Mouse (Mus musculus) forebrain, embryonic 13.5 days (tissue): ENCODE data around the gene Oprd1. TPM values are rescaled to one million over a fixed set of nuclear protein-coding genes. Genes with fewer than 3 reads are reported as not detected.

Experiments used
- ATAC-seq: fragments of 200-750 bp; cut with Nextera tagmentation; 2 replicates; pipeline ENCODE4 v1.8.0; 2017
- H3K27ac ChIP-seq: fragments of 300-500 bp; sonication (generic); 2 replicates; pipeline ENCODE4 v1.5.1; 2015; ENCODE audit warnings: inconsistent platforms, mild to moderate bottlenecking, moderate library complexity
- H3K27me3 ChIP-seq: fragments of 300-500 bp; sonication (generic); 2 replicates; pipeline ENCODE4 v1.6.1; 2015; ENCODE audit warnings: mild to moderate bottlenecking, inconsistent platforms
- H3K36me3 ChIP-seq: fragments of 300-500 bp; sonication (generic); 2 replicates; pipeline ENCODE4 v1.6.1; 2015; ENCODE audit warnings: mild to moderate bottlenecking, inconsistent platforms; ENCODE audit not compliant: poor library complexity, severe bottlenecking
- H3K4me1 ChIP-seq: fragments of 300-500 bp; sonication (generic); 2 replicates; pipeline ENCODE4 v1.6.1; 2015; ENCODE audit warnings: inconsistent platforms
- H3K4me2 ChIP-seq: fragments of 300-500 bp; sonication (generic); 2 replicates; pipeline ENCODE4 v1.6.1; 2015; ENCODE audit warnings: inconsistent platforms, mild to moderate bottlenecking, moderate library complexity
- H3K4me3 ChIP-seq: fragments of 300-500 bp; sonication (generic); 2 replicates; pipeline ENCODE4 v1.5.1; 2015; ENCODE audit warnings: mild to moderate bottlenecking, inconsistent platforms
- H3K9ac ChIP-seq: fragments of 300-500 bp; sonication (generic); 2 replicates; pipeline ENCODE4 v1.6.1; 2015; ENCODE audit warnings: mild to moderate bottlenecking, inconsistent platforms
- H3K9me3 ChIP-seq: fragments of 300-500 bp; sonication (generic); replicated peaks from 2 replicates; pipeline ENCODE4 v1.6.1; 2016; ENCODE audit warnings: inconsistent platforms
- WGBS: fragments of 180-500 bp; shearing (Covaris S2); methylation state at CpG from one replicate; pipeline ENCODE4 v1.1.7; 2015; 5-methylcytosine and 5-hydroxymethylcytosine counted together
- polyA plus RNA-seq: library from polyadenylated mRNA; unstranded; fragments of >200 nt; fragmentation: Nextera tagmentation; extraction: Ambion mirVana; gene quantifications from 2 replicates; pipeline ENCODE4 v1.2.1, GENCODE M21; 2015

The Oprd1 gene
- polyA plus RNA-seq, 1 experiment from 2014 or later: 0.12 TPM

DNA sequence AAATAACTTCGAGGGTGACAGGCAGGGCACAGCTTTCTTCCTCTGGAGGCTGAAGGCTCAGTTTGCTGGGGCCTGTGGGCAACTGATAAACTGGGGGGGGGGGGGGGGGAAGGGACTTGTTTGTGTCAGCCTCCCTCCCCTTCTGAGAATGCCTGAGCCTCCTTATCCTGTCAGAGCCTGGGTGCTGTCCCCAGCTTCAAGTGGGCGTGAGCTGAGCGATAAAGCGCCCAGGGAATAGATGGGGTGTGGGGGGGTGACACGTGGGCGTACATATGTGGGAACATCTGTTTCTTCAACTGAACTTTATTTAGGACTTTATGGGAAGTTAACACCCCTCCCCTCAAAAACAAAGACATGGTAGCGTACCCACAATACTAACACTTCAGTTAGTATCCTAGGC is 66.8 kb downstream of the Oprd1 start:
- 77% methylated on average over 7 of the region's 7 CpGs for WGBS
- H3K4me3 ChIP-seq: no peak overlapping the region
- ATAC-seq: no peak

GRCm38 (mm10) chr4:132076480-132077405 is 67.5 kb downstream of the Oprd1 start:
- H3K27ac ChIP-seq: no peak overlapping the region
- no peak overlapping the region for H3K4me3 ChIP-seq
- H3K9ac ChIP-seq: no peak overlapping the region
- no peaks in the 10 kb centered on the region for H3K9me3 ChIP-seq
- peaks cover 82% of the 10 kb centered on the region for H3K27me3 ChIP-seq
- H3K4me1 ChIP-seq: peaks cover 27% of the 10 kb centered on the region
- H3K4me2 ChIP-seq: no peak overlapping the region
- no peak for ATAC-seq
- WGBS: 26% methylated on average over 20 of the region's 20 CpGs
- no peaks in the 10 kb centered on the region for H3K36me3 ChIP-seq

More for the DNA sequence above, 66.8 kb downstream of the Oprd1 start:
- Histone ChIP-seq H3K9me3 (no peaks in the 10 kb centered on the region), H3K4me2 (no peak overlapping the region), H3K4me1 (peaks cover 27% of the 10 kb centered on the region), H3K9ac (no peak overlapping the region), H3K27me3 (peaks cover 75% of the 10 kb centered on the region), H3K36me3 (no peaks in the 10 kb centered on the region), H3K27ac (no peak overlapping the region)

- ATAC-seq: no peak
- no peaks in the 10 kb centered on the region for H3K36me3 ChIP-seq
- H3K4me1 ChIP-seq: peaks cover 27% of the 10 kb centered on the region
- H3K9ac ChIP-seq: no peak overlapping the region
- H3K9me3 ChIP-seq: no peaks in the 10 kb centered on the region
- H3K27ac ChIP-seq: no peak overlapping the region
- H3K27me3 ChIP-seq: peaks cover 84% of the 10 kb centered on the region
- H3K4me2 ChIP-seq: peak overlapping the region; percentile 97; the same call in 1 of the 2 replicates
- peak overlapping the region; percentile 53 for H3K4me3 ChIP-seq
- WGBS: 0% methylated on average over 1 of the region's 1 CpGs
Observed at GRCm38 (mm10) chr4:132075796-132076195, 68.5 kb downstream of the Oprd1 start.

DNA sequence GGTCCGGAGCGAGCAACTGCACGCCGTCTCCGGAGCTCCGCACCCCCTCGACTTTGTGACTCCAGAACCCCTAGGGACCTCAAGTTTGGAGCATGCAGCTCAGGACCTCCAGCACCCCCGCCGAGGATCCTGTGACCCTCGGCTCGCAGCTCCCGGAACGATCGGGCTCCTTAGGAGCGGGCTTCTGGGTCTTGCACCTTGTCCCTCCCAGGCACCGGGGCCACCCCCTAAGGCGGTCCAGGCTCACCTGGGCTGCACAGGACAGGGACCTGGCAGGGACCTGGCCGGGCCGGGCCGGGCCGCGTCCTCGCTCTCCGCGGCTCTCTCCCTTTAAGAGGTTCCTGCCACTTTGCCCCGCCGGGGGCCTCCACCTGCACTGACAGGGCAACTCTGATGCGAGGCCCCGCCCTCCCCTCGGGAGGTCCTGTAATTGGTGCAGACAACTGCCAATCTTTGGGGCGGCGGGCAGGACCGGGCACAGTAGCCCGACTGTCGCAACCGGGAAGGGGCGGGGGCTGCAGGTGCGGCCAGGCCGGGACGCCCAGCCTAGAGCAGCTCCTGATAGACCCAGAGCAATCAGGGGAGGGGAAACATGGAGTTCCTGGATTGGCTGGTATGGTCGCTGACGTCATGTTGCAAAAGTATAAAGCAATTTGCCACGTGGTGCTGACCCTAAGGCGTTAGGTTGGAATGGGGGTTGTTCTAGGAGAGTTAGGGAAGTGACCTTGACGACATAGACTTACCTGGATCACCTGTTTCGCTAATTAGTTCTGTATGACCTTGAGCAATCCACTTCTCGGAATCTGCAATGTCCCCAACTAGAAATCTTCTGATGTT is 69.1 kb downstream of the Oprd1 start, which contains the start of gene Epb41:
TSS of gene Epb41 (minus strand) at position 389 of the 837 bp plus-strand sequence.
- peak within 1 kb of the TSS; percentile 53 for H3K4me3 ChIP-seq
- 1% methylated on average over 46 of the region's 47 CpGs for WGBS
- peak within 1 kb of the TSS; percentile 68 for H3K9ac ChIP-seq
- H3K9me3 ChIP-seq: no peaks in the 10 kb centered on the region
- peak; percentile 91 for ATAC-seq
- peaks cover 27% of the 10 kb centered on the region for H3K4me1 ChIP-seq
- H3K27ac ChIP-seq: no peak within 1 kb of the TSS
- no peaks in the 10 kb centered on the region for H3K36me3 ChIP-seq
- H3K4me2 ChIP-seq: peak within 1 kb of the TSS; percentile 97
- H3K27me3 ChIP-seq: peaks cover 89% of the 10 kb centered on the region

GRCm38 (mm10) chr4:132074077-132074932 is 70.0 kb downstream of the Oprd1 start, which contains the start of gene Gm10300:
Gm10300 (plus strand) TSS chr4:132074697.
- H3K4me2 ChIP-seq: peak within 1 kb of the TSS; percentile 97
- H3K27me3 ChIP-seq: peaks cover 85% of the 10 kb centered on the region

GRCm38 (mm10) chr4:132072946-132073345 is 71.3 kb downstream of the Oprd1 start:
- no peak for ATAC-seq
- H3K9me3 ChIP-seq: no peaks in the 10 kb centered on the region
- H3K9ac ChIP-seq: no peak overlapping the region
- H3K27ac ChIP-seq: no peak overlapping the region
- no peak overlapping the region for H3K4me3 ChIP-seq
- peaks cover 27% of the 10 kb centered on the region for H3K4me1 ChIP-seq
- no peak overlapping the region for H3K4me2 ChIP-seq
- no peaks in the 10 kb centered on the region for H3K36me3 ChIP-seq
- H3K27me3 ChIP-seq: peaks cover 77% of the 10 kb centered on the region
- WGBS: 55% methylated on average over 6 of the region's 6 CpGs

More at GRCm38 (mm10) chr4:132074077-132074932, 70.0 kb downstream of the Oprd1 start, which contains the start of gene Gm10300:
- Histone ChIP-seq H3K36me3 (no peaks in the 10 kb centered on the region), H3K27ac (no peak within 1 kb of the TSS), H3K4me1 (peaks cover 27% of the 10 kb centered on the region), H3K9me3 (no peaks in the 10 kb centered on the region), H3K9ac (peak within 1 kb of the TSS; percentile 68), H3K4me3 (peak within 1 kb of the TSS; percentile 53)
- WGBS: under 1% methylated on average over 42 of the region's 42 CpGs
- ATAC-seq: peak; percentile 22; the same call in 1 of the 2 replicates

DNA sequence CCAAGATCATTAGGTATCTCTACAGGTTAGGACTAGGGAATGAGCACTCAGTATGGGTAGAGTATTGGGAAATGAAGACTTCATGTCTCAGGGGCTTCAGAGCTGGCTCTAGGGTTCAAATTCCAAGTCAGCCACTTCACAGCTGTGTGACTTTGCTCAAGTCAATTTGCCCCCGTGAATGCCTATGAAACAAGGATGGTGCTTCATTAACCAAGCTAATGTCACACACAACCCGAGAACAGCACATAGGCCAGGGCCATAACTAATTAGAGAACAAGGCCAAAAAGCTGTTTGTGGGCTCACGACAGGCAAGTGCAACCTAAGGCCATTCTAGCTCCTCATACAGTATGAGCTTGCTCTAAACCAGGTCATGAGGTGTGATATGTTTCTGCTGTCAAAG is 72.1 kb downstream of the Oprd1 start:
- no peak overlapping the region for H3K27ac ChIP-seq
- H3K9me3 ChIP-seq: no peaks in the 10 kb centered on the region
- no peak overlapping the region for H3K4me3 ChIP-seq
- ATAC-seq: no peak
- H3K4me2 ChIP-seq: no peak overlapping the region
- no peaks in the 10 kb centered on the region for H3K36me3 ChIP-seq
- H3K9ac ChIP-seq: no peak overlapping the region
- peaks cover 27% of the 10 kb centered on the region for H3K4me1 ChIP-seq
- H3K27me3 ChIP-seq: peaks cover 76% of the 10 kb centered on the region
- 80% methylated on average over 3 of the region's 3 CpGs for WGBS

- 96% methylated on average over 2 of the region's 2 CpGs for WGBS
- H3K27me3 ChIP-seq: peaks cover 74% of the 10 kb centered on the region
Observed at GRCm38 (mm10) chr4:132071674-132072073, 72.6 kb downstream of the Oprd1 start.

GRCm38 (mm10) chr4:132067938-132068235 is 76.4 kb downstream of the Oprd1 start:
- 75% methylated on average over 2 of the region's 2 CpGs for WGBS
- Histone ChIP-seq H3K4me3 (no peak overlapping the region), H3K27me3 (peaks cover 48% of the 10 kb centered on the region), H3K4me1 (peaks cover 9% of the 10 kb centered on the region; the same call in 1 of the 2 replicates), H3K27ac (no peak overlapping the region), H3K9ac (no peak overlapping the region), H3K36me3 (no peaks in the 10 kb centered on the region), H3K4me2 (no peak overlapping the region), H3K9me3 (no peaks in the 10 kb centered on the region)
- ATAC-seq: no peak

More at GRCm38 (mm10) chr4:132071674-132072073, 72.6 kb downstream of the Oprd1 start:
- H3K4me3 ChIP-seq: no peak overlapping the region
- H3K9me3 ChIP-seq: no peaks in the 10 kb centered on the region
- H3K9ac ChIP-seq: no peak overlapping the region
- H3K27ac ChIP-seq: no peak overlapping the region
- no peak overlapping the region for H3K4me2 ChIP-seq
- H3K36me3 ChIP-seq: no peaks in the 10 kb centered on the region
- ATAC-seq: no peak
- H3K4me1 ChIP-seq: peaks cover 22% of the 10 kb centered on the region

- Histone ChIP-seq H3K4me2 (no peak overlapping the region), H3K4me3 (no peak overlapping the region), H3K36me3 (no peaks in the 10 kb centered on the region), H3K9ac (no peak overlapping the region), H3K4me1 (peaks cover 9% of the 10 kb centered on the region; the same call in 1 of the 2 replicates), H3K9me3 (no peaks in the 10 kb centered on the region), H3K27ac (no peak overlapping the region), H3K27me3 (peaks cover 43% of the 10 kb centered on the region)
- no peak for ATAC-seq
- 90% methylated on average over 14 of the region's 14 CpGs for WGBS
Observed at GRCm38 (mm10) chr4:132067112-132067937, 77.0 kb downstream of the Oprd1 start.
